Mouse (Mus musculus) liver, postnatal 0 days (tissue): ENCODE results near the gene Myct1.

ENCODE experiments used
- CTCF ChIP-seq: sonication (generic); IDR thresholded peaks from 2 replicates; pipeline ENCODE4 v1.5.1; 2016; ENCODE audit warnings: antibody characterized with exemption, low read depth
- EP300 ChIP-seq: IDR thresholded peaks from 2 replicates; pipeline ENCODE4 v1.6.1; 2016; ENCODE audit warnings: antibody characterized with exemption, low read depth, mild to moderate bottlenecking

GRCm38 (mm10) chr10:5568991-5569390 is 24.6 kb upstream of the Myct1 start:
- TF ChIP-seq CTCF (peak; percentile 26), EP300 (no peak)
